Mouse (Mus musculus) kidney, adult 2 months (tissue): ENCODE data around the gene Itga11. TPM values are rescaled to one million over a fixed set of nuclear protein-coding genes. Genes with fewer than 3 reads are reported as not detected.
"Not testable (repeated sequence)": the region's sequence is repeated elsewhere in the genome, so short reads cannot be mapped to it uniquely, and the experiment has no call there.

Experiments used
- DNase-seq: peaks from one replicate; pipeline ENCODE4 v3.0.0; 2021
- H3K27ac ChIP-seq: fragments of 200-500 bp; 2 replicates; pipeline ENCODE4 v1.5.1; 2012; ENCODE audit warnings: low read depth, low read length, control low read depth, inconsistent platforms; ENCODE audit not compliant: insufficient read depth
- H3K27me3 ChIP-seq: fragments of 200-500 bp; replicated peaks from 2 replicates; pipeline ENCODE4 v1.6.1; 2012; ENCODE audit warnings: mild to moderate bottlenecking, moderate library complexity, low read length, inconsistent platforms; ENCODE audit not compliant: control insufficient read depth, insufficient read depth
- H3K36me3 ChIP-seq: fragments of 200-500 bp; 2 replicates; pipeline ENCODE4 v1.6.1; 2012; ENCODE audit warnings: mild to moderate bottlenecking, moderate library complexity, low read length, inconsistent platforms; ENCODE audit not compliant: control insufficient read depth, insufficient read depth
- H3K4me1 ChIP-seq: fragments of 200-500 bp; 2 replicates; pipeline ENCODE4 v1.6.1; 2011; ENCODE audit warnings: low read length; ENCODE audit not compliant: control insufficient read depth, insufficient read depth
- H3K4me3 ChIP-seq: fragments of 200-500 bp; 2 replicates; pipeline ENCODE4 v1.5.1; 2011; ENCODE audit warnings: mild to moderate bottlenecking, low read depth, low read length, control low read depth; ENCODE audit not compliant: insufficient read depth
- CTCF ChIP-seq: fragments of 200-500 bp; conservative IDR thresholded peaks from 2 replicates; pipeline ENCODE4 v1.5.1; 2011; ENCODE audit warnings: low read depth, mild to moderate bottlenecking, control low read depth, low read length, moderate library complexity, mixed read lengths; ENCODE audit not compliant: insufficient read depth, insufficient read length
- POLR2A ChIP-seq: fragments of 200-500 bp; IDR thresholded peaks from one replicate; pipeline ENCODE4 v1.6.1; 2011; ENCODE audit warnings: low read depth, low read length, control low read depth
- WGBS: fragments of 180-500 bp; shearing (Covaris S2); methylation state at CpG from one replicate; pipeline ENCODE4 v1.1.7; 2018; 5-methylcytosine and 5-hydroxymethylcytosine counted together
- polyA plus RNA-seq: library from polyadenylated mRNA; depleted of rRNA; stranded (reverse); fragments of >200 nt; gene quantifications from 2 replicates; pipeline ENCODE4 v1.2.3, GENCODE M21; 2012

The Itga11 gene
- polyA plus RNA-seq, 1 experiment, result 0.41 TPM

DNA sequence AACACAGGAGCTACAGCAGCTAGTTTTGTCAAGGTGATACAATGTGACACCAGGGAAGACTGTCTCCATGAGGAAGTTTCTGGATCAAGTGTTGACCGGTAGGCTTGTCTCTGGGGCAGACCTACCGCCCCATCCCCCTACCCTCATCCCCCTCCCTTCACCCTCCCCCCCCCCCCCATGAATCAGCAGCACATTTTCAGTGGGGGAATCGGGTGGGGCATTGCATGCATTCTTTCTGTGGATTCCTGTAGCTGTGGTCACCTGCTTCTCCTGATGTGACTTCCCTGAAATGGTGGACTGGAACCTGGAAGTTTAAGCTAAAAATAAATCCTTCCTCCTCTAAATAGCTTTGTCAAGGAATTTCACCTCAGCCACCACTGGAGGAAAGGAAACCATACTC, 141.9 kb downstream of the Itga11 start:
- Histone ChIP-seq H3K36me3 (no peaks in the 10 kb centered on the region), H3K4me1 (no peaks in the 10 kb centered on the region), H3K27me3 (no peaks in the 10 kb centered on the region), H3K4me3 (no peak overlapping the region), H3K27ac (no peak overlapping the region)
- TF ChIP-seq CTCF (no peak), POLR2A (no peak)
- DNase-seq, result no peak
- WGBS, result 66% methylated on average over 3 of the region's 3 CpGs

DNA sequence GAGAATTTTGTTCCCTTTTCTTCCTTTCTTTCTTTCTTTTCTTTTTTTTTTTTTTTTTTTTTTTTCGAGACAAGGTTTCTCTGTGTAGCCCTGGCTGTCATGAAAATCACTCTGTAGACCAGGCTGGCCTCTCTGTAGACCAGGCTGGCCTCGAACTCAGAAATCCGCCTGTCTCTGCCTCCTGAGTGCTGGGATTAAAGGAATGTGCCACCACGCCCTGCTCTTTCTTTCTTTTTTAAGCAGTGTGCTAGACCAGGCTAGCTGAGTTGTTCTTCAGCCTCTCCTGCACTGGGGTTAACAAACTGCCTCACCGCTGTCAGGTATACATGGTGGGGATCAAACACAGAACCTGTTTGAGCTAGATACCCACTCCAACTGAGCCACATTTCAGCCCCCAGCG, 142.3 kb downstream of the Itga11 start:
- not testable (repeated sequence) for H3K4me3 ChIP-seq, H3K36me3 ChIP-seq, H3K4me1 ChIP-seq, DNase-seq, H3K27ac ChIP-seq, H3K27me3 ChIP-seq
- 89% methylated on average over 6 of the region's 6 CpGs for WGBS

DNA sequence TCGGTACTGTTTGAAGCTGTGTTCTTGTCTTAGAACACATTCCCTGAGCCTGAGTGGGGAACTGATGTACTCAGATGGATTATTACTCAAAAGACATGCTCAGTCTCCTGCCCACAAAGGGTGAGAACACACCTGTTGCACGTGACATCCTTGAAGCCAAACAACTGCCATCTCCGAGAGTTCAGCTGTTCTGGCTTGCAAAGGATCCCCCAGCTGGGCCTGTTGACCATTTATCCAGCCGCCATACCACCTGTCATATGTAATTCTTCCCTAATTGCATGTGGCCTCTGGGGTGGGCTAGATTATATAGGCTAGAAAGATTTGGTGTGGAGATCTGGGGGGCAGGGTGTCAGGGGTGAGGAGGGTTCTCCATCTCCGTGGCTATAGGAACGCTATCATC, 143.2 kb downstream of the Itga11 start:
- TF ChIP-seq POLR2A (no peak), CTCF (no peak)
- Histone ChIP-seq H3K27ac (no peak overlapping the region), H3K36me3 (no peaks in the 10 kb centered on the region), H3K4me3 (no peak overlapping the region), H3K27me3 (no peaks in the 10 kb centered on the region), H3K4me1 (no peaks in the 10 kb centered on the region)
- DNase-seq, result no peak
- WGBS, result 85% methylated on average over 6 of the region's 6 CpGs

DNA sequence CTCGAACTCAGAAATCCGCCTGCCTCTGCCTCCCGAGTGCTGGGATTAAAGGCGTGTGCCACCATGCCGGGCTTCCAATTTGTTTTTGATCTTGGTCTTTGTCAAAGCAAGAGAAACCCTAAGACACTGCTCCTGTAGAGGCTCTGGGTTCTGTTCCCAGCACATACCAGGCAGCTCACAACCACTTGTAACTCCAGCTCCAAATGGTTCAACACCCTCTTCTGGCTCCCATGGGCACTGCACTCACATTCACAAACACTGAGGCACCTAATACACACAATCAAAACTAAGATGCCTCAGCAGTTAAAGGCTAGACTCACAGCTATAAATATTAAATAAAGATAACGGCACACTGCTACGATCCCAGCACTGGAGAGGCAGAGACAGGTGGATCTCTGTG, 144.2 kb downstream of the Itga11 start:
- Histone ChIP-seq H3K27ac (no peak overlapping the region), H3K36me3 (no peaks in the 10 kb centered on the region), H3K27me3 (no peaks in the 10 kb centered on the region), H3K4me3 (no peak overlapping the region), H3K4me1 (no peaks in the 10 kb centered on the region)
- WGBS, result 97% methylated on average over 7 of the region's 7 CpGs
- no peak for TF ChIP-seq CTCF
- no peak for TF ChIP-seq POLR2A
- DNase-seq, result no peak

DNA sequence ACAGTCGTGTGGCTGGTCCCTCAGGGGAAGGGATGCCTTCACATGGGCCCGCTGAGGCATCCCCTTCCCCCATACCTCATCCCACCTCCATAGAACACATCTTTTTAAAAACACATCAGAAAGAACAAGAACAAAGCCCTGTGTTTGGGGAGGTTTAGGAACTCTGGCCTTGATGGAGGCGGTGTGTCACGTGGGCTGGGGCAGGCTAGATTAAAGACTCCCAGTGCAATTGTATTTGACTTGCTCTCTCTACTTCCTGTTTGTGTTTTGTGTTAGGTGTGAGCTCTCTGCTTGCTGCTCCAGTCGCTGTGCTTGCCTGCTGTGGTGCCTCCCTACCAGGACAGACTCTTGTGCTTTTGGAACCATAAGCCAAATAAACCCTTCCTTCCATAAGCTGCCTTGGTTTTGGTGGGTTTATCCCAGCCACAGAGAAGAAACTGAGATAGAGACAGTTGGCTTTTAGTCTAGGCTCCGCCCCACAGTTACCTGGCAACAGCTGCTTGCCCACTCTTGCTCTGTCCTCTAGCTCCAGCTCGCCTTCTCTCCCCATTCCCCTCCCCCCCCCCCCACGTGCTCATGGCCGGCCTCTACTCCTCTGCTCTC, 148.3 kb downstream of the Itga11 start:
- WGBS, result 47% methylated on average over 9 of the region's 9 CpGs
- no peak for DNase-seq
- no peak for TF ChIP-seq CTCF
- TF ChIP-seq POLR2A, result no peak

DNA sequence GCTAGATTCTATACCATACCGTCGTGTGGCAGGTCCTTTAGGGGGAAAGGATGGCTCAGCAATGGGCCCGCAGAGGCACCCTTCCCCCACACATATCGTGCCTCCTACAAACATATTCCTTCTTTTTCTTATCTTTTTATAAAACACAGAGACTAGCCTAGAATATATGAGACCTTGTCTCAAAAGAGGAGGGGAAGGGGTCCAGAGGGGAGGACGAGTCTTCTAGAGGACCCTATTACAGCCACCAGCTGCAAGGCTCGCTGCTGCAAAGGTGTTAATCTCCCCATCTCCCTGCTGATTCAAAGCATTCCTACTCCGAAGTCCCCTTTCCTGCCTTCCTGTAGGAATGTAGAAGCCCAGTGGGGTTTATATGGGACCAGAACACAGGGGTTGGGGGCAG, 148.8 kb downstream of the Itga11 start:
- Histone ChIP-seq H3K27me3 (no peaks in the 10 kb centered on the region), H3K4me1 (peaks cover 4% of the 10 kb centered on the region; the same call in 1 of the 2 replicates), H3K4me3 (no peak overlapping the region), H3K27ac (no peak overlapping the region), H3K36me3 (no peaks in the 10 kb centered on the region)
- TF ChIP-seq POLR2A, result no peak
- no peak for TF ChIP-seq CTCF
- 34% methylated on average over 7 of the region's 7 CpGs for WGBS
- no peak for DNase-seq

More for the DNA sequence above, 148.3 kb downstream of the Itga11 start:
- H3K27ac ChIP-seq, result no peak overlapping the region
- peaks cover 4% of the 10 kb centered on the region; the same call in 1 of the 2 replicates for H3K4me1 ChIP-seq
- no peak overlapping the region for H3K4me3 ChIP-seq
- H3K36me3 ChIP-seq, result no peaks in the 10 kb centered on the region
- no peaks in the 10 kb centered on the region for H3K27me3 ChIP-seq

DNA sequence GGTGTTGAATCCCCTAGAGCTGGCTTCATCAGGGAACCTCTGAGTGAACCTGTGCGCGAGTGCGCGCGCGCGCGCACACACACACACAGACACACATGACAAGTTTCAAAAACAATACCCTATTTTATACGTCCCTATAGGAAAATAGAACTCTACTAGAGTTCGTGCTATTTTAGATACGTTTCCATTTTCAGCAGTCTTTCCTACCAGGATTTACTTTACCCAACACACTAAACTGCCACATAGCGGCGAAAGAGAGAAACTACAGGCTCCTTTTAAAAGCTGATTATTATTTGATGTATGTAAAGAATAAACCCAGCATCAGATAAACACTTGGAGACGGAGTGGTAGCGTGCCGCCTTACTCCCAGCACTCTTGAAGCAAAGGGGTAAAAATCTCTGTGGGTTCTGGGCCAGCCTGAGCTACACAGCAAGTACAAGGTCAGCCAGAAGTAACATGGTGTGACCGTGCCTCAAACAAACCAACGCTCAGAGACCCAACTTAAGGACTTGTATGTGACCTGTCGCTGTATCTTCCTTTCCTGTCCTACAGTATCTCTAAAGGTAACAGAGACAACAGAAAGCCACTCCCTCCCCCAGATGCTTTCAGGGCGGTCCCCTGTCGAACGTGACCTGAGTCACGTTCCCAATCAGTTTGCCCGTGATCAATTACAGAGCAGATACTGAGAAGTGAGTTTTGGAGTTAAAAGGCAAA, 150.5 kb downstream of the Itga11 start:
- no peaks in the 10 kb centered on the region for H3K27me3 ChIP-seq
- no peak for TF ChIP-seq POLR2A
- TF ChIP-seq CTCF, result no peak
- peaks cover 4% of the 10 kb centered on the region; the same call in 1 of the 2 replicates for H3K4me1 ChIP-seq
- DNase-seq, result peak; percentile 40
- H3K36me3 ChIP-seq, result no peaks in the 10 kb centered on the region
- peak overlapping the region; percentile 25 for H3K4me3 ChIP-seq
- WGBS, result 10% methylated on average over 24 of the region's 24 CpGs
- peak overlapping the region; percentile 8; the same call in 1 of the 2 replicates for H3K27ac ChIP-seq
